Mouse (Mus musculus) brain, adult 2 months (tissue): ENCODE data around the gene Prh1.
"Not testable (repeated sequence)": the region's sequence is repeated elsewhere in the genome, so short reads cannot be mapped to it uniquely, and the experiment has no call there.

ENCODE experiments used
- DNase-seq: peaks from one replicate; pipeline ENCODE4 v3.0.0; 2011; ENCODE audit warnings: low read depth, low spot score

Gene Prh1

GRCm38 (mm10) chr6:132569509-132569908 lies at the start of gene Prh1:
TSS of gene Prh1 (plus strand) at chr6:132569809.
- DNase-seq: not testable (repeated sequence)

GRCm38 (mm10) chr6:132595613-132596012 lies 26.0 kb downstream of the Prh1 start, which contains the start of gene Prp2:
TSS of gene Prp2 (plus strand) at chr6:132595913.
- DNase-seq: not testable (repeated sequence)
